7 mouse cellular contexts compared by ENCODE assay signal in genomic region chrX:101384439-101385137, GRCm38 (mm10). TPM values are rescaled to one million over a fixed set of nuclear protein-coding genes. Genes with fewer than 3 reads are reported as not detected.
DNase-seq lines count a peak whose midpoint lies in the region; ATAC-seq lines count a peak whose summit lies in the region.

No protein-coding gene starts in this region.

- H3K27me3 ChIP-seq in hindbrain, embryonic 13.5 days, result peaks cover 63% of the 10 kb centered on the region
- peaks cover 31% of the 10 kb centered on the region for H3K27me3 ChIP-seq in neural tube, embryonic 15.5 days (replicated peaks)

- peaks cover 22% of the 10 kb centered on the region; the same call in 1 of the 2 replicates for H3K4me1 ChIP-seq in hindbrain, embryonic 13.5 days (replicated peaks)
- peaks cover 8% of the 10 kb centered on the region; the same call in 1 of the 2 replicates for H3K4me1 ChIP-seq in neural tube, embryonic 15.5 days

- DNase-seq in left cerebral cortex, postnatal 4 days, result peak; percentile 12
- no peak for DNase-seq in left cerebral cortex, postnatal 25 days (ENCODE audit: low spot score in 2 of 2)
- DNase-seq in cerebellum, postnatal 25 days, result peak; percentile 50 to 55
- no peak for DNase-seq in thymus, postnatal 25 days
- DNase-seq in adrenal gland, postnatal 14 days, result no peak

- intact Hi-C loops in left cerebral cortex, postnatal 4 days (cut with DNase I), result no loop called here
- intact Hi-C loops in left cerebral cortex, postnatal 25 days (cut with DNase I), result no loop called here

- peak; percentile 76 for ATAC-seq in hindbrain, embryonic 13.5 days (ENCODE audit: low FRiP score)
- ATAC-seq in neural tube, embryonic 15.5 days (ENCODE audit: low FRiP score), result peak; percentile 84

- peak overlapping the region; percentile 58 for H3K9ac ChIP-seq in hindbrain, embryonic 13.5 days
- peak overlapping the region; percentile 20; the same call in 1 of the 2 replicates for H3K9ac ChIP-seq in neural tube, embryonic 15.5 days (replicated peaks)

- H3K9me3 ChIP-seq in hindbrain, embryonic 13.5 days, result no peaks in the 10 kb centered on the region
- no peaks in the 10 kb centered on the region for H3K9me3 ChIP-seq in neural tube, embryonic 15.5 days (replicated peaks)

- no peak overlapping the region for H3K27ac ChIP-seq in hindbrain, embryonic 13.5 days
- H3K27ac ChIP-seq in neural tube, embryonic 15.5 days (replicated peaks), result 0 out of 2 replicates have a peak overlapping the region, but pooled peaks have one; percentile 23

- H3K4me2 ChIP-seq in hindbrain, embryonic 13.5 days, result peak overlapping the region; percentile 54
- H3K4me2 ChIP-seq in neural tube, embryonic 15.5 days, result peak overlapping the region; percentile 53

- 21% methylated on average over 32 of the region's 32 CpGs for WGBS in hindbrain, embryonic 13.5 days
- 21% methylated on average over 32 of the region's 32 CpGs for whole genome bisulfite sequencing in neural tube, embryonic 15.5 days

- peak overlapping the region; percentile 34 for H3K4me3 ChIP-seq in hindbrain, embryonic 13.5 days
- H3K4me3 ChIP-seq in neural tube, embryonic 15.5 days (replicated peaks), result peak overlapping the region; percentile 36

- H3K36me3 ChIP-seq in hindbrain, embryonic 13.5 days, result no peaks in the 10 kb centered on the region
- H3K36me3 ChIP-seq in neural tube, embryonic 15.5 days, result no peaks in the 10 kb centered on the region

RNA-seq across cellular contexts. Expression of gene Gjb1, which starts 8.4 kb away (rescaled TPM):
- total RNA-seq in left cerebral cortex, postnatal 4 days (2021), result 1 to 10 TPM; 2.2 to 2.7 TPM
- total RNA-seq in left cerebral cortex, postnatal 25 days (2021), result 10 to 100 TPM in 1 of 2 experiments, 1 to 10 TPM in 1; 8.3 to 10.3 TPM
- 0.58 and 1.2 TPM in 2 replicates for polyA plus RNA-seq in hindbrain, embryonic 13.5 days (2015; fragmentation: Nextera tagmentation; extraction: Ambion mirVana)
- 1.8 and 4.6 TPM in 2 replicates for polyA plus RNA-seq in neural tube, embryonic 15.5 days (2015; fragmentation: Nextera tagmentation; extraction: Ambion mirVana)
- total RNA-seq in adrenal gland, postnatal 14 days (2021), result 2.7 and 72.8 TPM in 2 replicates

RNA-seq across cellular contexts. Expression of gene Zmym3, which starts 36.1 kb away (rescaled TPM):
- 100 to 1,000 TPM; 195 to 217 TPM for total RNA-seq in left cerebral cortex, postnatal 4 days (2021)
- 100 to 1,000 TPM; 119 to 145 TPM for total RNA-seq in left cerebral cortex, postnatal 25 days (2021)
- 60.2 and 63.5 TPM in 2 replicates for polyA plus RNA-seq in hindbrain, embryonic 13.5 days (2015; fragmentation: Nextera tagmentation; extraction: Ambion mirVana)
- 72.3 and 83.4 TPM in 2 replicates for polyA plus RNA-seq in neural tube, embryonic 15.5 days (2015; fragmentation: Nextera tagmentation; extraction: Ambion mirVana)
- total RNA-seq in adrenal gland, postnatal 14 days (2021), result 63.6 and 69.8 TPM in 2 replicates

RNA-seq across cellular contexts. Expression of gene Nono, which starts 44.5 kb away (rescaled TPM):
- total RNA-seq in left cerebral cortex, postnatal 4 days (2021), result 100 to 1,000 TPM; 236 to 271 TPM
- 100 to 1,000 TPM; 118 to 130 TPM for total RNA-seq in left cerebral cortex, postnatal 25 days (2021)
- 389 and 393 TPM in 2 replicates for polyA plus RNA-seq in hindbrain, embryonic 13.5 days (2015; fragmentation: Nextera tagmentation; extraction: Ambion mirVana)
- polyA plus RNA-seq in neural tube, embryonic 15.5 days (2015; fragmentation: Nextera tagmentation; extraction: Ambion mirVana), result 242 and 291 TPM in 2 replicates
- total RNA-seq in adrenal gland, postnatal 14 days (2021), result 218 and 232 TPM in 2 replicates

Comparison
In these comparisons a context has a peak if more than half of its experiments do, and no peak if none do; other contexts are left out.
1. DNase-seq: peak in left cerebral cortex, postnatal 4 days (single experiment) and cerebellum, postnatal 25 days (2 of 2); none in left cerebral cortex, postnatal 25 days (0 of 2), thymus, postnatal 25 days (single experiment) and adrenal gland, postnatal 14 days (single experiment).